Mouse (Mus musculus) MEL (cell line): ENCODE results near the gene Aes.

Source experiments
- CTCF ChIP-seq, 3 experiments: IDR thresholded peaks in 2 of 3; conservative IDR thresholded peaks in 1 of 3; 2 replicates each; pipeline ENCODE4 v1.5.1; 2011 to 2012; ENCODE audit warnings: low read length in 3 of 3, low read depth in 2 of 3, mild to moderate bottlenecking in 2 of 3, improper control_type of control experiment in 1 of 3, inconsistent platforms in 1 of 3, mixed read lengths in 1 of 3, moderate library complexity in 1 of 3; ENCODE audit not compliant: control insufficient read depth in 1 of 3, insufficient read depth in 1 of 3, poor library complexity in 1 of 3, severe bottlenecking in 1 of 3
- E2F4 ChIP-seq: IDR thresholded peaks from 2 replicates; pipeline ENCODE4 v1.6.1; 2011; ENCODE audit warnings: low read depth, low read length, improper control_type of control experiment, borderline replicate concordance
- EP300 ChIP-seq, 2 experiments: IDR thresholded peaks; 2 replicates each; pipeline ENCODE4 v1.6.1; 2011; ENCODE audit warnings: improper control_type of control experiment in 2 of 2, low read length in 2 of 2, low read depth in 1 of 2, mild to moderate bottlenecking in 1 of 2
- GABPA ChIP-seq: IDR thresholded peaks from 2 replicates; pipeline ENCODE4 v1.6.1; 2012; ENCODE audit warnings: low read depth, mild to moderate bottlenecking, inconsistent platforms, low read length, improper control_type of control experiment, moderate library complexity
- GATA1 ChIP-seq: IDR thresholded peaks from 2 replicates; pipeline ENCODE4 v1.6.1; 2011; ENCODE audit warnings: low read depth, low read length, improper control_type of control experiment
- MAX ChIP-seq: IDR thresholded peaks from 2 replicates; pipeline ENCODE4 v1.6.1; 2011; ENCODE audit warnings: low read length, improper control_type of control experiment
- MYC ChIP-seq: IDR thresholded peaks from 2 replicates; pipeline ENCODE4 v1.6.1; 2011; ENCODE audit warnings: low read depth, mild to moderate bottlenecking, low read length, improper control_type of control experiment, moderate library complexity
- NELFE ChIP-seq: IDR thresholded peaks from 2 replicates; pipeline ENCODE4 v1.6.1; 2011; ENCODE audit warnings: low read depth, low read length, improper control_type of control experiment
- POLR2A ChIP-seq, 2 experiments: IDR thresholded peaks; 2 replicates each; pipeline ENCODE4 v1.6.1; 2011 to 2012; ENCODE audit warnings: low read length in 2 of 2, mild to moderate bottlenecking in 2 of 2, control low read depth in 1 of 2, improper control_type of control experiment in 1 of 2, low read depth in 1 of 2, moderate library complexity in 1 of 2; ENCODE audit not compliant: control insufficient read depth in 1 of 2, insufficient read depth in 1 of 2, poor library complexity in 1 of 2
- TAL1 ChIP-seq: IDR thresholded peaks from 2 replicates; pipeline ENCODE4 v1.6.1; 2012; ENCODE audit warnings: mild to moderate bottlenecking, inconsistent platforms, low read length, moderate library complexity, mixed read lengths
- ZMIZ1 ChIP-seq: IDR thresholded peaks from 2 replicates; pipeline ENCODE4 v1.6.1; 2012; ENCODE audit warnings: low read depth, mild to moderate bottlenecking, inconsistent platforms, low read length, improper control_type of control experiment, moderate library complexity

DNA sequence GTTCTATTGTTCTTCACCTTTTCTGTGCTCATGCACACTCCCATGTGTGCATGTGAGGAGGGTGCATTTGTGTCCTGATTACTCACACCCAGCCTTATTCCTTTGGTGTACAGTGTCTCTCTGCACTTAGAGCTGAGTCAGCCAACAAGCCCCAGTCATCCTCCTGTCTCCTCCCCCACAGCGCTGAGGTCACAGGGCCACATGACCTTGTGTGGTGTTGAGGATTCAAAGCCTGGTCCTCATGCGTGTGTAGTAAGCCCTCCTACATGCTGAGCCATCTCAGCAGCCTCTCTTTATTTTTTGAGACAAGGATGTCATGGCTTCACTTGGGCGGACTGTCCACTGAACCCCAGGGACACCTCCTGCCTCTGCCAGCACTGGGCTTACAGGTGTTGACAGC is 53.5 kb downstream of the Aes start:
- TF ChIP-seq EP300 (IDR thresholded peaks at IDR 0.05; ENCODE audit: low read depth in 1 of 2, low read length in 2 of 2): no peak
- no peak for TF ChIP-seq MAX
- TF ChIP-seq CTCF (IDR thresholded peaks at IDR 0.05 in 2 of 3, conservative IDR thresholded peaks at IDR 0.05 in 1 of 3; ENCODE audit: control insufficient read depth in 1 of 3, insufficient read depth in 1 of 3, low read depth in 2 of 3, low read length in 3 of 3, poor library complexity in 1 of 3, severe bottlenecking in 1 of 3): no peak
- TF ChIP-seq POLR2A (IDR thresholded peaks at IDR 0.05; ENCODE audit: control insufficient read depth in 1 of 2, insufficient read depth in 1 of 2, low read depth in 1 of 2, low read length in 2 of 2, poor library complexity in 1 of 2): no peak
- no peak for TF ChIP-seq E2F4
- TF ChIP-seq GABPA: no peak
- no peak for TF ChIP-seq GATA1
- TF ChIP-seq ZMIZ1: no peak
- TF ChIP-seq NELFE: no peak
- TF ChIP-seq MYC: no peak
- no peak for TF ChIP-seq TAL1
